Mouse (Mus musculus) kidney, adult 11 months (tissue): ENCODE results near the gene Stard9.
"Not testable (repeated sequence)": the region's sequence is repeated elsewhere in the genome, so short reads cannot be mapped to it uniquely, and the experiment has no call there.

Source experiments
- DNase-seq: peaks from one replicate; pipeline ENCODE4 v3.0.0; 2022

Gene Stard9

DNA sequence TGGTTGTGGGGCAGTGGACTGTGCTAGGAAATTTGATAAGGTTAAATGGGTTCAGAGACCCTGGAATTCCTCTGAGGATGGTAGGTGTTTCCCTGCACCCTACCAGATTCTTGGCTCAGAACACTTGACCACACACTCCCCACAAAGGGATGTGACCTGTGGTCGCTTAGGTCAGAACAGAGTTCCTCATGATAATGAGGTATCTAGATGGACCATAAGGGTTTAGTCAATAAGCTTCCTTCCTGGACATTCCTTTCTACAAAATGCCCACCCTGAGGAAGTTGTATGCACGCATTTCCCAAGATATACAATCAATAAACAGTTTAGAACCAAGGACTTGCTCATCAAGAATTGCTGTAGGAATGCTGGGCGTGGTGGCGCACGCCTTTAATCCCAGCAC is 27.0 kb downstream of the Stard9 start:
- DNase-seq = no peak

DNA sequence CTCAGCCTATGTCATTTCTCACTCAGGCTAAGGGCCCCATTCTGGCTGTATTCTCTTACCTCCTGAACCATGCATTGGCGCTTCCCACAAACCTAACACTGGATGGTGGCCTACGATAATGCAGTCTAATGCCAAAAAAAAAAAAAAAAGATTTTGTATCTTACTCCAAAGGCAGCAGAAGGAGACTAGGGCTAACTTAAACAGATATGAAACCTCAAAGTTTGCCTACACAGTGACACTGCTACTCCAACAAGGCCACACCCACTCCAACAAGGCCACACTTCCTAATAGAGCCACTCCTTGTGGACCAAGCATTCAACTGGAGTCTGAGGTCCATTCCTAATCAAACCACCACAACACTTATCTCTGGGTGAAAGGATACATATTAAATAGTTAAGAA is 27.8 kb downstream of the Stard9 start:
- DNase-seq = no peak

DNA sequence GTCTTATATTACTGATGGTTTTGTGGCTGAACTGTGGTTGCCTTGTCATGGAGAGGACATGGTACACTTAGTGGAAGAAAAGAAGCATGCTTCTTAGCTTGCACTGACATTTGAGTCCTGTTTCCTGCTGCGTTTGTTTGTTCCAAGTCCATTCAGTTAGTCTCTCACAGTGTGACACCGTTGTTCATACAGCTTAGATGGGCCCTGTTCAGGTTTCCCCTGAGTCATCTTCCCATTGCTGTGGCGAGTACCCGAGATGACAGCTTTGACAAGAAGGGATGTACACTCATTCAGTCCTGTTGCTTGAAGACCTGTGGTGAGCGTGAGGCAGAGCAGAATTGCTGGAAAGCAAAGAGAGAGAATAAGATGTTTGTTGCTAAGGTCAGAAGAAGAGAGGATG is 29.6 kb downstream of the Stard9 start:
- DNase-seq = no peak

DNA sequence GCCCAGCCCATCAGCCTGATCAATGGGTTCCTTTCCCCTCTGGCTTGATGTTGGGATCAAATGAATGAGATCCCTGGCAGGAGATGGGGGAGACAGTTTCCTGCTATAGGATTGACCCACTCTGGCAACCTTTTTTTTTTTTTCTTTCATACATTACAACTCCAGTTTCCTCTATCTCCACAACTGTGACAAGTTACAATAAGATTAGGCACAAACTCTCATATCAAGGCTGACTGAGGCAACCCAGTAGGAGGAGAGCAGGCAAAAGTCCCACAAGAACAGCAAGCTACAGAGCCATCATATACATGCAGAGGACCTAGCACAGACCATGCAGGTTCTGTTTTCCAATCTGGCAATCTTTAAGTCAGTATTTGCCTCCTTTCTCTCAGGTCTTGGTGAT is 30.4 kb downstream of the Stard9 start:
- no peak for DNase-seq

DNA sequence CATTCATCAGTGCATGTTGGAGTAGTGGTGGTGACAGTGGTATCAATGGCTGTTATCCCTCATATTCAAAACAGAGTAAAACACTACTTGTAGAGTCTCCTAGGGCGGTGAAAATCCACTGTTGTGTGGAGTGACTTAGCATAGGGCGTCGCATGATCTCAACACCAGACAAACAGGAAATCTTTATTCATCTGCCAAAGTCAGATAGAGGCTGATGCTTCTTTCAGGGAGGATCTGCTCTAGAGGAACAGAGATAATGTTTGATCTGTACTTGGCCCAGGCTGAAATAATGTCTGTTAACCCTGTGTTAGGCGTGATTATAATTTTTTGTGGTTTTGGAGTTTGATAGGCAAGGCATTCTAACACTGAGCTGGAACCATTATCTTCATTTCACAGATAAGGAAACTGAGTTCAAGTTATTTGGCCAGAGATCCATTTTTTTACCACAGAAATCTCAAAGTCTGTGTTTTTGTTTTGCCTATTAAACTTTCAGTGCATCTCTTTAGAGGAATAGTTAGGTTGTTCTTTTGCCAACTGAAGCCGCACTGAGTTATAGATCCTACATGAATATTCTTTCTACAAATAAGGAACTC is 31.7 kb downstream of the Stard9 start:
- DNase-seq = no peak

DNA sequence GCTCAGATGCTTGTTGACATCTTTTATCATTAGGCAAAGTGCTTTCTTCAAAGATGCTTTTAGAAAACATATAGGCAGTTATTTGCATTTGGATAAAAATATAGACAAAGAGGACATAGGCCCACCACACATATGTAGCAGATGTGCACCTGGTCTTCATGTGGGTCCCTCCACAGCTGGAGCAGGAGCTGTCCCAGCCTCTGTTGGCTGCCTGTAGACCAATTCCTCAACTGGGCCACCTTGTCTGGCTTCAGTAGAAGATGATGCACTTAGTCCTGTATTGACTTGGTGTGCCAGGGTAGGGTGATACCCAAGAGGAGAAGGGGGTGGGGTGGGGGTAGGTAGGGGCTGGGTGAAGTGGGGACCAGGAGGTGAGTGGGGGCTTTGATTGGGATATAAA is 33.8 kb downstream of the Stard9 start:
- no peak for DNase-seq

DNA sequence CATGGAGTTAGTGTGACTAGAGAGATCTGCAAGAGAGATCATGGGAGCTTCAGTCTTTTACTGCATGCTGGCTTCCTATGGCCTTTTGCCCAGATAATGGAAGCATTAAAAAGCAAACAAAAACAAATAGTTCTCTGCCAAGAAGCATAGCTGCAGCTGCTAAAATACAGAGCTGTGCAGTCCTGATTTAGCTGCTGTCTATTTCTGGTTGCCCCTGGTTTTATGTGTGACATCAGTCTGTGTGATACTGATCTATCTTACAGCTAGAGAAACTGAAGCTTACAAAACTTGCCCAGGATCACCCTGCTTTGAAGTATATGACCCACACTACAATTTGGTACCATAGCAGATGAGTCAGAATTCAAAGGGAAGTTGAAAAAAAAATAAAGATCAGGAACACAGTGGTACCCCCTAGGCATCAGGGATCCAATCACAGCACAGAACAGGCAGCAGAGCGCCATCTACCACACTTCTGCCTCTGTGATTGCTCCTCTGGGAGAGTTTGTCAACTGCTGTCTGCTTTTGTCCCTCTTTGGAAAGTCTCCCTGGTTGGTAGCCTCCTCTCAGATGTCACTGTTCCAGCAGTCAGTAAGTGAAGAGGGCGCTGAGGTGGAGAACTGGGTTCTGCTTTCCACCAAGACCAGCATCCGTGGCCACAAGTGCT is 34.7 kb downstream of the Stard9 start:
- no peak for DNase-seq

DNA sequence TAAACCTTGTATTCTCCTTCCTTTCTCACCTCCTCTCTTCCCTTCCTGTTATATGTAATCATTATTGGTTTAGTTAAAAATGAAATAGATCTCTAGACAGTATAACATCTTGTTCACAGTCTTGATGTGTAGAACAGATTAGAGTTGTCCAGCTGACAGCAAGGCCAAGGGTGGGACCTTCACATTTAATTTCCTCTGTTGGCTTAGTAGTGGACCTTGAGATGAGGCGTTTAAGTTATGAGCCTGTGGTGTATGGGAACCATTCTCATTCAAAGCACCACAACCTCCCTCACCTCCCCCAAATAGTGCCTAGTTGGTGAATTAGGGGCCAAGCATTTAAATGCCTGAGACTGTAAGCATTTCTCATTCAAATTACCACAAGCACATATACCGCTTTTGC is 38.5 kb downstream of the Stard9 start:
- no peak for DNase-seq

DNA sequence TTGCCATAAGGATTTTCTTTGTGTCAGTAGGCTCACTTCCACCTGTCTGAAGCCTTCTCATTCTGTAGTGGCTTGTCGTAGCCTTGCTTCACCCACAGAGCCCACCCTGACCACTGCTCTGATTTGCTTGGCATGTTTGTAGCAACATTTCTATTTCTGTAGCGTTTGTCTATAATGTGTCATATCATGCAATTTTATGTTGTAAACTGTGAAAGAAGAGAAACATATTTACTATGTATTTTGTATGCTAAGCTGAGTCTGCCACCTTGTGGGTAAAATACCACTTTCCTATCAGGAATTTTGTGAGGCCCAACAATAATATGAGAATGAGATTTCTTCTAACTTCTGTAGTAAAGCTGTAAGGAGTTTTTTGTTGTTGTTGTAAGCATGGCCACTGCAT is 41.3 kb downstream of the Stard9 start:
- no peak for DNase-seq

DNA sequence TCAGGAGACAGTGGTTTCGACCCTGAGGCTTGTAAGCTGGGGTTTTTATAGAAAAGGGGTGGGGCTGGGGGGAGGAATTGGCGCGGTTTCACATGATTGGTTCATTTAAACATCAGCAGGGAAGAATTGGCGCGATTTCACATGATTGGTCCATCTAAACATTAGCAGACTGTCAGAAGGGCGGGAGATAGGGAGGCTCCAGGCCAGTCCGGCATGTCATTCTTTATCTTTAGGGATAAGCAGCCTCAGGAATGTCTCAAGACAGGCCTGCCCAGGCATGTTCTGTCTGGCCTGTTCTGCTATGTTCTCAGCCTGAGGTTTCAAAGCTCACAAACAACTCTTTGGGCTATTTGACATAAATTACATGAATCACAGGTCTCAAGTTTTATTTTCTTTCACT is 52.2 kb downstream of the Stard9 start:
- not testable (repeated sequence) for DNase-seq

DNA sequence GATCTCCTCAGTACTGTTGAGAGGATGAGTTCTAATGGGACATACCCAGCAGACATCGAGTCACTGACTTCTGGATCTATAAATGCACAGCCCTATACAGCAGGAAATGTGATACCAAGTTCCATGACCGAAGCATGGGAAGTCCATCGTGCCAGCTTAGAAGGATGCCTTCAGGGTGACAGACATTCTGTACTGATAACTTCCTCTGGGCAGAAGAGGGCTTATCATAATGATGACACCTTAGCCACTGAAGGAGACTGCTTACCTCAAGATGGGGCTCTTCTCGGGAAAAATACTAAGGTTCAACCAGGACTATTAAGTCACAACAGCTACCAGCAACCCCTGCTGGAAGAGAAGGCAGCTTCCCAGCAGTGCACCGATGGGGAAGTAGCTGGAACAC is 68.8 kb downstream of the Stard9 start:
- no peak for DNase-seq

DNA sequence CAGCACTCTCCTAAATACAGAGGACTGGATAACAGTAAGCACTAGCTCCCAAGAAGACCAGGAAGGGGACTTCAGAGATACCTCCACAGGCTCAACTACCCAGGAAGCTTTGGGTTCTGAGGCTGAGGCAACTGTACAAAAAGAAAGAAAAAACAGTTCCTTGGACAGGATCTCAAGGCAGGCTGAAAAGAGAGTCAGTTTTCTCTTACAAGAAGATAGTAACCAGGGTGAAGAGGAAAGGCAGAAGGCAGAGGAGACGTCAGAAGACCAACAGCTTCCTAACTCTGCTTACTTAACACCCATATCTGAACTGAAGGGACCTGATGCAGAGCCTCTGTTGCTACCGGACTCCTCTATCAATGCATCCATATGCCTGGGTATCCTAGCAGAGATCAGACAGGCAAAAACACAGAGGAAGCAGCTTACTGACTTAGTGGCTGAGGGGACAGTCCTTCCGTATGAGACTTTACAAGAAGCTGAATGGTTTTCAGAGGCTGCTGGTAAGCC is 71.5 kb downstream of the Stard9 start:
- no peak for DNase-seq

DNA sequence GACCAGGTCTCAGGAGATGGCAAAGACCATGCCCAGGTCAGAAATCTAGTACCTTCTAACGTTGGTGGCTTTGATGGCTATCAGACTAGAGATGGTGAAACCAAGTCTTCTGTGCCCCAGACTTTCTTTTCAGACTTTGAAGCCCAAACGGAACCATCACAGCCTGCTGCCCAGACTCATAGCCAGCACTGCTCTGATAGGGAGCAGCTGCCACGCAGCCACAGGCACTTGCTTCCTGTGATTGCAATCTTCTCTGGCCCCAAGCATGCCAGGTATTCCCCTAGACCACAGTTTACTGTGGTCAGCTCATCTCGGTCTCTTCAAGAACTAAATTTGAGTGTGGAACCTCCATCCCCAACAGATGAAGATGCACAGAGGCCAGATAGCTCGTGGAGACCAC is 73.8 kb downstream of the Stard9 start:
- DNase-seq = no peak

DNA sequence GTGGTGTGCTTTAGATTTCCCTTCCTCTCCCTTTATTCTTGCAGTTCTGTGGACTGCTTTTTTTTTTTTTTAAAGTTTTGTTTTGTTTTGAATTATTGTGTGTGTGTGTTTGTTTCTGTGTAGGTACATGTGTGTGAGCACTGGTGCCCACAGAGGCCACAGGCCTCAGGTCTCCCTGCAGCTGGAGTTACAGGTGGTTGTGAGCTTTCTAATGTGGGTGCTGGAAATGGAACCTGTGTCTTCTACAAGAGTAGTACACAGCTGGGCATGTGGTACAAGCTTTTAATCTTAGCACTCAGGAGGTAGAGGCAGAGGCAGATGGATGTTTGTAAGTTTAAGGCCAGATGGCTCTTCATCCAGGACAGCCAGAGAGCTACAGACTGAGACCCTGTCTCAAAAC is 78.1 kb downstream of the Stard9 start:
- no peak for DNase-seq

DNA sequence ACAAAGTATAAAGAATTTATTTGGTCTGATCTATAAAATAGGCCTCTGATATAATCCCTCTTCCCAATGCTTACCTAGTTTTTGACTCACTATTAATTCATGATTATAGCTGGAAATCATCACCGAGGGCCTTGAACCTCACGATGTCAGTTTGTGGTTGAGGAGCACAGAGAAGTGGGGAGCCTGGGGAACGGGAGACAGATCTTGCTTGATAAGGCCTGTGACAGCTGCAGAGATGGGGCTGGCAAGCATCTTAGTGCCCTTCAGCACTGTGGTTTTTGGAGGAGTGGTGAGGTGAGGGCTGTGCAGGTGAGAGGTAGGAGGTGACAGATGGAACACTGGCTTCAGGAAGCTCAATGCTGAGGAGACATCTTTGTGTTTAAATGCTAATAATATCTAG is 81.2 kb downstream of the Stard9 start:
- no peak for DNase-seq

DNA sequence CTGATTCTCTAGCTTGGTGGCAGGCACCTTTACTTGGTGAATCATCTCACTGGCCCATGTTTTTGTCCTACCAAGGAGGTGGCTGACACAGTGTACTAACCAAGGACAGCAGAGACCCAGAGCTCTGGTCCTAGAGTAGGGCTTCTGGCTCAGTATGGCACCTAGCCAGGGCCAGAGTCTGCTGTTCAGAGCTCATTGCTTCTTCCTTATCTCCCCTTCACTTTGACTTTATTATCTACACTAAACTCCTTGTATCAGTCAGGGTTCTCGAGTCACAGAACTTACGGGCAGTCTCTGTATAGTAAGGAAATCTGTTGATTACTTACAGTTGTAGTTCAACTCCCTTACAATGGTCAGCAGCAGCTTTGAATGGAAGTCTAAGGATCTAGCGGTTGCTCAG is 82.0 kb downstream of the Stard9 start:
- DNase-seq = no peak

DNA sequence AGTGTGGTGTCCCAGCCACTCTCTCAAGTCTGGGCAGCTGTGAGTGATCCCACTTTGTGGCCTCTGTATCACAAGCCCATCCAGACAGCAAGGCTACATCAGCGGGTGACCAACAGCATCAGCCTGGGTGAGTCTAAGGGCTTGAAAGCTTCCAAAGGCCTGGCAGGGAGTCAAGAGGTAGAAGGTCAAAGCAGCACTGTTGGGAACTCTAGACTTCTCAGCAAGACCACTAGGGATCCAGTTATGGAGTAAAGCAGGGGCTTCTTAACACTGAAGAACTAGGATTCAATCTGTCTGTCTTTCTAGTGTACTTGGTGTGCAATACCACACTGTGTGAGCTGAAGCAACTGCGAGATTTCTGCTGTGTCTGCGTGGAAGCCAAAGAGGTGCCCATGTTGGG is 84.5 kb downstream of the Stard9 start:
- no peak for DNase-seq

DNA sequence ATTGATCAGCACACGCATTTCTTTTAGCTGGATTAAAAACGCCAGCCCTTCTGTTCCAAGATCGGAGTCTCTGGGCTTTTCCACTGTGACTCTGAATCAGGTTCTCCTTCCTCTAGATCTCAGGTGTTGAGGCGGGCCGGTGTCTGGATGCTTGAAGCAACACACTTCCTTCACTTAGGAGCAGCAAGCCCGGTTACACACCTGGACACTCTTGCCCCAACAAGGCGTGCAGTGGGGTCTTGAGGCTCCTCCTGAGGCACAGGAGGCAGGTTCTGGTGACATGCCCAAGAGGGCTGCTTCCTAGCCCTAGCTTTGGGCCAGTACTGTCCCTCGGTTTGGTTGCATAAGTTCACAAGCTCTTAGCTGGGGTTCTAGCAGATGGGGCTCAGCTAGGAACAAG is 89.6 kb downstream of the Stard9 start:
- no peak for DNase-seq

DNA sequence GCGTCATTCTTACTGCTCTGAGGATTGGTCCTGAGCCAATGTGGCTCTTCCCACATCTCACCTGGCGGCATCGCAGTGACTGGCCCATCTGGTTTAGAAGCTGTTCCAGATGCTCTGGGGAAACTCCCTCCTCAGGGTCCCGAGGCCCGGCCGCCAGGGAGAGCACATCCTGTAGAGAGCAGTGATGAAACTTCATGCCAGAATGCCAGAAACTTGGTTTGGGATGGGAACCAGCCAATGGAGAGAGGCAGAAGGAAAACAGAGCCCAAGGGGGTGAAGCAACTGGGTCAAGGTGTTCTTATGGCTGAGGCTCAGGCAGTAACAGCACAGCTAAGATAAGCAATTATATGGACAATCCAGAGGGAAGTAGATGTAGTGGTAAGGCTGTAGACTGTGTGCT is 91.9 kb downstream of the Stard9 start:
- no peak for DNase-seq

DNA sequence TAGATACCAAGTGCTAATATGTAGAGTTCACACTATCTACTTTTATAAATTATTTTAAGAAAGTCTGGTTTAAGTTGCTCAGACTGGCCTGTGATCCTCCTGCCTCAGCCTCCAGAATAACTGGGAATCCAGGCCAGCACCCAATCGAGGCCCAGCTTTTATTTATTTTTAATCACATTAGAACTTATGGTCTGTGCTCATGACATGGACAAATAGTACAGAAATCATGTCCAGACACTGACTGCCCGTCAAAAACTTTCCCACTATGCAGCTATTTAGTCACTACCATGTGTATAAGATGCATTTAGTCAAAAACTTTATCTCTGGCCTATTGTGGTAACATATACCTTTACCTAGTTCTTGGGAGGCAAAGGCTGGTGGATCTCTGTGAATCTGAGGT is 93.0 kb downstream of the Stard9 start:
- no peak for DNase-seq

DNA sequence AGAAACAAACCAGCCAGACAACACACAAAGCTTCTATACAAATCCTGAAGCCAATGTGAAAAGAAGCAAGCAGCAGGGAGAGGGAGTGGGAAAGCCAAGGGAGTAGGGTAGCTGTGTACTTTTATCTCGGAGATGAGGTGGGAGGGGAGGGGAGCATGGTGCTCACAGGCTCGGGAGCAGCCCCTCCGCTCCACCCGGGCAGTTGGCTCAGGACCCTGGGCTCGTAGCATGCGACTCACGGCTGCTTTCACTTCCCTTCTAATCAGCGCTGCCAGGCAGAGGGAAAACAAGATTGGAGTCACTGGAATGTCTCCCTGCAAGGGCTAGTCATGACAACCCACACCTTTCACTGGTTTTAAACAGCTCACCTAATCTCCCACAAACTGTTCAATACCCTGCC is 93.6 kb downstream of the Stard9 start:
- DNase-seq = no peak

DNA sequence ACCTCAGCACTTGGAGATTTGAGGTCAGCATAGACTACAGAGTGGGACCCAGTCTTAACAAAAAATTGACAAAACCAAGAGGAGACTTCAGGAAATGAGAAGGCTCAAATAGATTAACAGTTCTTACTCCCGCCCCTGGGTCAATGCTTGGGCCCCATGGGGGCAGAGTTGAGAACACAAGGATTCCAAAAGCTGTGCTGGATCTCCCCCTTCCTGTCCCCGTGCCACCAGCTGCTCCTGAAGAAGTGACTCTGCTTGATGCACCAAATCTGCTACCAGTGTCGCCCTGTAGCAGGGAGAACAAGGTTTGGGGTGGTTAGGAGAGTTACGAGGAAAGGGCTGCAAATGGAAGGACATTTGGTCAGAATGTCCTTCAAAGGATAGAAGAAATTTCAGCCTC is 94.7 kb downstream of the Stard9 start:
- peak; percentile 5 for DNase-seq

DNA sequence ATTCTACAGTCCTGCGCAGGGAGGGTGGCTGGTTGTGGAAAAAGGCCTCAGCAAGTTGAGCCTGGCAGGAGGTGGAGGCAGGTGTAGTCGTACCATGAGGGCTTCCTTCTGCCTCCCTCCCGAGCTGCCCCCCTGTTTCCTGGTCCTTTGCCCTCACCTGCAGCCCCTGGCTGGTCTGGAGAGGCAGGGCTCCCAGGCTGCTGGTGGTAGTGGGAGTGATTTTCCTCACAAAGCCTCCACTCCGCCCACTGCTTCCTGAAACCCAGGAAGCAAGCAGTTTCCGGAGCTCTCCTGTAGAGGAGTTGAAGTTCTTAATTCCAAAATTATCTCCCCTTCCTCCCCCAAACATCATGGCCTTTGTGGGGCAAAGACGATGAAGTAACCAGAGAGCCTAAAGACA is 95.3 kb downstream of the Stard9 start:
- no peak for DNase-seq

DNA sequence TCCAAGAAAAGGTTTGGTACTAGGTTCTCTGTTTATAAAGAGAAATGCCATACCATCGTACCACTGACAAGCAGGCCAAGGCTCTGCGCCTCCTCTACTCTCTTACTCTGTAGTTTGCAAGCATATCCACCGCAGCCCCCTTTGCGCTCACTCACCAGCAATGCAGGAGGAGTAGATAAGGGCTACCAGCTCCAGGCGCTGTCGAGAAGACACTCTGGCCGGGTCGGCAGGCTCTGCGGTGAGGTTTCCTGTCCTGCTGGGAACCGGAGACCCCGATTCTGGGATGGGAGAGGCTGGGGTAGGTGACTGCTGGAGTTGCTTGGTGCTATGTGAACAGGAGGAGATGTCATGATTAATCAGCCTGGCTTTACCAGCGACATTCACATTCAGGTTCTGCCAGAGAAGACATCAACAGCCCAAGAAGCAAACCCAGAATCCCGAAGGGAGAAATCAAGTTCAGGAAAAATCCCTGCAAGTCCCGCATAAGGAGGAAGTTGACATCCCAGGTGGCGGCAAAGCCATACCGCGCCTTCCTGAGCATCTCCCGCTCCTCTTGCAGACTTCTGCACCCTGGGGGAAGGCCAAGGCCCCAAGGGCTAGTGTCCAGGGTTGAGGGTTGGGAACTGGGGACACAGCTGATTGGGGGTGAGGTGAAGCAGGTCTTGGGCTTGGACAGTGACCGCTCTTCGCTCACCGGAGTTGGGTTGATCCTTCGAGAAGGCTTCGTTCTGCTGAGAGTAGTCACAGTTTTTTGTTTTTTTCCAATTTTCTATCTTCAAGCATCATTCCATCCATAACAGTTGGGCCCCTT is 101.1 kb downstream of the Stard9 start:
- DNase-seq = no peak
